Mouse (Mus musculus) thymus, adult 2 months (tissue): ENCODE measurements around the gene 9530003J23Rik. TPM values are rescaled to one million over a fixed set of nuclear protein-coding genes. Genes with fewer than 3 reads are reported as not detected.
"Not testable (repeated sequence)": the region's sequence is repeated elsewhere in the genome, so short reads cannot be mapped to it uniquely, and the experiment has no call there.

Source experiments
- DNase-seq: peaks from one replicate; pipeline ENCODE4 v3.0.0; 2021
- H3K27ac ChIP-seq: fragments of 200-500 bp; 2 replicates; pipeline ENCODE4 v1.5.1; 2012; ENCODE audit warnings: low read length, control low read depth; ENCODE audit not compliant: control insufficient read depth, insufficient read depth
- H3K27me3 ChIP-seq: fragments of 200-500 bp; 2 replicates; pipeline ENCODE4 v1.6.1; 2012; ENCODE audit warnings: mild to moderate bottlenecking, low read length, moderate library complexity, mixed read lengths; ENCODE audit not compliant: control insufficient read depth, insufficient read depth
- H3K36me3 ChIP-seq: fragments of 200-500 bp; 2 replicates; pipeline ENCODE4 v1.6.1; 2012; ENCODE audit warnings: mild to moderate bottlenecking, low read length, moderate library complexity; ENCODE audit not compliant: control insufficient read depth, insufficient read depth
- H3K4me1 ChIP-seq: fragments of 200-500 bp; replicated peaks from 2 replicates; pipeline ENCODE4 v1.6.1; 2012; ENCODE audit warnings: low read length; ENCODE audit not compliant: control insufficient read depth, insufficient read depth
- H3K4me3 ChIP-seq: fragments of 200-500 bp; 2 replicates; pipeline ENCODE4 v1.5.1; 2012; ENCODE audit warnings: mild to moderate bottlenecking, low read length, control low read depth, moderate library complexity; ENCODE audit not compliant: control insufficient read depth, insufficient read depth
- CTCF ChIP-seq: fragments of 200-500 bp; IDR thresholded peaks from 2 replicates; pipeline ENCODE4 v1.5.1; 2012; ENCODE audit warnings: mild to moderate bottlenecking, control low read depth, low read length, moderate library complexity, borderline replicate concordance; ENCODE audit not compliant: control insufficient read depth, poor library complexity, insufficient read depth; ENCODE audit errors: extremely low read depth
- POLR2A ChIP-seq: fragments of 200-500 bp; IDR thresholded peaks from 2 replicates; pipeline ENCODE4 v1.6.1; 2012; ENCODE audit warnings: mild to moderate bottlenecking, low read length, control low read depth, moderate library complexity; ENCODE audit not compliant: control insufficient read depth, poor library complexity, insufficient read depth; ENCODE audit errors: extremely low read depth
- WGBS: fragments of 180-500 bp; shearing (Covaris S2); methylation state at CpG from one replicate; pipeline ENCODE4 v1.1.7; 2018; 5-methylcytosine and 5-hydroxymethylcytosine counted together
- polyA plus RNA-seq: library from polyadenylated mRNA; depleted of rRNA; stranded (reverse); fragments of >200 nt; gene quantifications from 2 replicates; pipeline ENCODE4 v1.2.3, GENCODE M21; 2012

Gene 9530003J23Rik
- polyA plus RNA-seq, 1 experiment = not detected

GRCm38 (mm10) chr10:117215409-117216131, 22.9 kb downstream of the 9530003J23Rik start:
- 20% methylated on average over 25 of the region's 25 CpGs for WGBS
- Histone ChIP-seq H3K27me3 (no peaks in the 10 kb centered on the region), H3K4me1 (peaks cover 12% of the 10 kb centered on the region), H3K27ac (peak overlapping the region; percentile 56), H3K36me3 (peaks cover 33% of the 10 kb centered on the region), H3K4me3 (peak overlapping the region; percentile 6; the same call in 1 of the 2 replicates)
- peak; percentile 40 for DNase-seq
- 0 out of 2 replicates have a peak, but pooled peaks have one; percentile 18 for TF ChIP-seq POLR2A
- TF ChIP-seq CTCF = no peak

DNA sequence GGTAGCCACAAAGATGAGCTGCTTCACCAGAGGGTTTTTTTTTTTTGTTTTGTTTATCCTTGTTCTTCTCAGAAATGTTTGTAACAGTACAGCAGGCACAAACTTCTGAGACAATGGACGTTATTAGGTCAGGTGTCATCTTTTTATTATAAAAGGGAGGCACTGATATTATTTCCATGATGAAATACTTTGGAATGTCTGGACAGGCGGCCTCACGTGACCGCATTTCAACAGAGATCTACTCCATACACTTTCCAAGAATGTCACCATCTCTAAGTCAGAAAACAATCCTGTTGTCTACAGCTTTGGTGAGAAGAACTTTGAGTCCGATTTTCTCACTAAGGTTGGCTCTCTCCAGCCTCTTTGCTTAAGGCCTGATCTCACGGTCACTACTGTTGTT, 27.5 kb downstream of the 9530003J23Rik start:
- no peak overlapping the region for H3K27ac ChIP-seq
- peaks cover 12% of the 10 kb centered on the region for H3K4me1 ChIP-seq
- H3K4me3 ChIP-seq = no peak overlapping the region
- DNase-seq = no peak
- TF ChIP-seq POLR2A (no peak), CTCF (no peak)
- no peaks in the 10 kb centered on the region for H3K27me3 ChIP-seq
- WGBS = 96% methylated on average over 6 of the region's 6 CpGs
- H3K36me3 ChIP-seq = peaks cover 6% of the 10 kb centered on the region; the same call in 1 of the 2 replicates

DNA sequence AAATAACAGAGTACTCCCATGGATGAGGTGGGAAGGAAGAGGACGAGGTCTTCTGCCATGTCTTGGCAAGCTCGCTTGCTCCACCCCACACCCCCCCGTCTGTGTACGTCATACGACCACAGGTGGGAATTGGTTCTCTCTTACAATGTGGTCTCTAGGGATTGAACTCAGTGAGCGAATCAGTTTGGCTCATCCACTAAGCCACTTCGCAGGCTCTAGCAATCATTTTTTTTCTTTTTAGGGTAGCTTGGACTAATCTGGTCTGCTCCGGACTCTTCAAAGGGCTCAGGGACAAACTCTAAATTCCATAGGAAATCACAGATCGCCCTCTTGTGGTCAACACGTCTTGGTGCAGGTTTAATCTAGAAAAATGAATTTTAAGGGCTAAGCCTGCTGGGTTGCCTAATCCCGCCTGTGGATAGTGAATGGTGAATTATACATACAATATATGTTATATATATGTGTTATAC, 29.0 kb downstream of the 9530003J23Rik start:
- H3K27ac ChIP-seq = no peak overlapping the region
- 18% methylated on average over 11 of the region's 11 CpGs for WGBS
- H3K4me1 ChIP-seq = peaks cover 4% of the 10 kb centered on the region; the same call in 1 of the 2 replicates
- H3K4me3 ChIP-seq = peak overlapping the region; percentile 20; the same call in 1 of the 2 replicates
- no peaks in the 10 kb centered on the region for H3K36me3 ChIP-seq
- no peaks in the 10 kb centered on the region for H3K27me3 ChIP-seq
- TF ChIP-seq CTCF = no peak
- TF ChIP-seq POLR2A = no peak
- DNase-seq = peak; percentile 40

- WGBS = 89% methylated on average over 6 of the region's 6 CpGs
- H3K36me3 ChIP-seq = not testable (repeated sequence)
These were observed 29.7 kb downstream of the 9530003J23Rik start for GRCm38 (mm10) chr10:117208787-117209186.

DNA sequence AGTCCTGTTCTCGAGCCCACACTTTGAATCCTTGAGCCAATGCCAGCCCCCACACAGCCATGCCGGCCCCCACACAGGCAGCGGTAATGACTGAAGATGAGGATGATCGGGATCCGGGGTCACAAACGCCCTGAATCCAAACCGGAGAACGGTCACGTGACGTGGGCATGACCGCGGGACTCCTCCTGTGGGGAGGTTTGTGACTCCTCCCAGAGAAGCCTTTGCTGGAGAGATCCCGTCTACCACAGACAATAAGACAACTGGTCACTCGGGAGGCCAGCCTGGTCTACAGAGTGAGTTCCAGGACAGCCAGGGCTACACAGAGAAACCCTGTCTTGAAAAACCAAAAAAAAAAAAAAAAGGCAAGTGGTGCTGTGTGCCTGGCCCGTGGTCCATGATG, 30.3 kb downstream of the 9530003J23Rik start:
- Histone ChIP-seq H3K4me1 (peaks cover 4% of the 10 kb centered on the region; the same call in 1 of the 2 replicates), H3K27me3 (no peaks in the 10 kb centered on the region), H3K4me3 (no peak overlapping the region), H3K36me3 (no peaks in the 10 kb centered on the region), H3K27ac (no peak overlapping the region)
- no peak for DNase-seq
- TF ChIP-seq CTCF (no peak), POLR2A (no peak)
- 95% methylated on average over 15 of the region's 15 CpGs for WGBS

More at GRCm38 (mm10) chr10:117208787-117209186, 29.7 kb downstream of the 9530003J23Rik start:
- DNase-seq, H3K4me1 ChIP-seq, H3K27me3 ChIP-seq, H3K27ac ChIP-seq, H3K4me3 ChIP-seq: not testable (repeated sequence)

GRCm38 (mm10) chr10:117206070-117206469, 32.4 kb downstream of the 9530003J23Rik start:
- no peak overlapping the region for H3K4me3 ChIP-seq
- H3K4me1 ChIP-seq = peaks cover 4% of the 10 kb centered on the region; the same call in 1 of the 2 replicates
- no peak for TF ChIP-seq POLR2A
- no peak for TF ChIP-seq CTCF
- H3K36me3 ChIP-seq = no peaks in the 10 kb centered on the region
- 96% methylated on average over 3 of the region's 3 CpGs for WGBS
- H3K27me3 ChIP-seq = no peaks in the 10 kb centered on the region
- no peak for DNase-seq
- no peak overlapping the region for H3K27ac ChIP-seq
